Mouse (Mus musculus) MEL (cell line): ENCODE data around the gene Dock9. TPM values are rescaled to one million over a fixed set of nuclear protein-coding genes. Genes with fewer than 3 reads are reported as not detected.

ENCODE experiments used
- DNase-seq: peaks from one replicate; pipeline ENCODE4 v3.0.0; 2011; ENCODE audit warnings: low read depth, low spot score
- H3K27ac ChIP-seq: 2 replicates; pipeline ENCODE4 v1.5.1; 2012; ENCODE audit warnings: low read depth, mild to moderate bottlenecking, control low read depth, low read length, moderate library complexity; ENCODE audit not compliant: control insufficient read depth
- H3K27me3 ChIP-seq, 2 experiments: fragments of 150-350 bp in 1 of 2; sonication (generic) in 1 of 2; 2 replicates each; pipeline ENCODE4 v1.6.1; 2012; ENCODE audit warnings: low read length in 2 of 2, mild to moderate bottlenecking in 2 of 2, improper control_type of control experiment in 1 of 2, moderate library complexity in 1 of 2; ENCODE audit not compliant: insufficient read depth in 2 of 2, control insufficient read depth in 1 of 2
- H3K36me3 ChIP-seq, 2 experiments: 2 replicates each; pipeline ENCODE4 v1.6.1; 2012 to 2014; ENCODE audit warnings: low read length in 2 of 2, improper control_type of control experiment in 1 of 2, inconsistent platforms in 1 of 2, mild to moderate bottlenecking in 1 of 2; ENCODE audit not compliant: insufficient read depth in 2 of 2, control insufficient read depth in 1 of 2
- H3K4me1 ChIP-seq, 2 experiments: fragments of 150-350 bp in 1 of 2; sonication (generic) in 1 of 2; 2 replicates each; pipeline ENCODE4 v1.6.1; 2012; ENCODE audit warnings: low read length in 2 of 2, improper control_type of control experiment in 1 of 2, mild to moderate bottlenecking in 1 of 2; ENCODE audit not compliant: insufficient read depth in 2 of 2, control insufficient read depth in 1 of 2
- H3K4me3 ChIP-seq, 2 experiments: fragments of 150-350 bp in 1 of 2; sonication (generic) in 1 of 2; 2 replicates each; pipeline ENCODE4 v1.5.1; 2012; ENCODE audit warnings: low read depth in 2 of 2, low read length in 2 of 2, mild to moderate bottlenecking in 2 of 2, moderate library complexity in 2 of 2, control low read depth in 1 of 2, improper control_type of control experiment in 1 of 2; ENCODE audit not compliant: control insufficient read depth in 1 of 2, insufficient read depth in 1 of 2
- H3K79me2 ChIP-seq: 2 replicates; pipeline ENCODE4 v1.6.1; 2012; ENCODE audit warnings: mild to moderate bottlenecking, low read length, moderate library complexity; ENCODE audit not compliant: control insufficient read depth, poor library complexity, insufficient read depth
- H3K9ac ChIP-seq: 2 replicates; pipeline ENCODE4 v1.6.1; 2012; ENCODE audit warnings: low read depth, mild to moderate bottlenecking, control low read depth, low read length, moderate library complexity; ENCODE audit not compliant: control insufficient read depth, poor library complexity, severe bottlenecking
- H3K9me3 ChIP-seq: fragments of 150-350 bp; sonication (generic); replicated peaks from 2 replicates; pipeline ENCODE4 v1.6.1; 2012; ENCODE audit warnings: mild to moderate bottlenecking, low read length, improper control_type of control experiment, moderate library complexity; ENCODE audit not compliant: insufficient read depth
- BHLHE40 ChIP-seq: IDR thresholded peaks from 2 replicates; pipeline ENCODE4 v1.6.1; 2012; ENCODE audit warnings: low read depth, mild to moderate bottlenecking, inconsistent platforms, low read length, improper control_type of control experiment, borderline replicate concordance
- CHD2 ChIP-seq: IDR thresholded peaks from 2 replicates; pipeline ENCODE4 v1.6.1; 2011; ENCODE audit warnings: low read length, improper control_type of control experiment
- CTCF ChIP-seq, 3 experiments: IDR thresholded peaks in 2 of 3; conservative IDR thresholded peaks in 1 of 3; 2 replicates each; pipeline ENCODE4 v1.5.1; 2011 to 2012; ENCODE audit warnings: low read length in 3 of 3, low read depth in 2 of 3, mild to moderate bottlenecking in 2 of 3, improper control_type of control experiment in 1 of 3, inconsistent platforms in 1 of 3, mixed read lengths in 1 of 3, moderate library complexity in 1 of 3; ENCODE audit not compliant: control insufficient read depth in 1 of 3, insufficient read depth in 1 of 3, poor library complexity in 1 of 3, severe bottlenecking in 1 of 3
- E2F4 ChIP-seq: IDR thresholded peaks from 2 replicates; pipeline ENCODE4 v1.6.1; 2011; ENCODE audit warnings: low read depth, low read length, improper control_type of control experiment, borderline replicate concordance
- ELF1 ChIP-seq: IDR thresholded peaks from 2 replicates; pipeline ENCODE4 v1.6.1; 2014; ENCODE audit warnings: low read depth, mild to moderate bottlenecking, inconsistent platforms, low read length, improper control_type of control experiment, moderate library complexity
- JUND ChIP-seq: IDR thresholded peaks from 2 replicates; pipeline ENCODE4 v1.6.1; 2011; ENCODE audit warnings: low read depth, mild to moderate bottlenecking, improper control_type of control experiment, low read length
- MAFK ChIP-seq: IDR thresholded peaks from 2 replicates; pipeline ENCODE4 v1.6.1; 2011; ENCODE audit warnings: low read depth, mild to moderate bottlenecking, low read length, improper control_type of control experiment, borderline replicate concordance
- MEF2A ChIP-seq: IDR thresholded peaks from 2 replicates; pipeline ENCODE4 v1.6.1; 2014; ENCODE audit warnings: low read depth, mild to moderate bottlenecking, inconsistent platforms, low read length, improper control_type of control experiment; ENCODE audit not compliant: poor library complexity, insufficient replicate concordance, severe bottlenecking; ENCODE audit errors: extremely low read depth
- MXI1 ChIP-seq: IDR thresholded peaks from 2 replicates; pipeline ENCODE4 v1.6.1; 2011; ENCODE audit warnings: mild to moderate bottlenecking, low read depth, low read length, improper control_type of control experiment
- MYC ChIP-seq: IDR thresholded peaks from 2 replicates; pipeline ENCODE4 v1.6.1; 2011; ENCODE audit warnings: low read depth, mild to moderate bottlenecking, low read length, improper control_type of control experiment, moderate library complexity
- NELFE ChIP-seq: IDR thresholded peaks from 2 replicates; pipeline ENCODE4 v1.6.1; 2011; ENCODE audit warnings: low read depth, low read length, improper control_type of control experiment
- NRF1 ChIP-seq: IDR thresholded peaks from 2 replicates; pipeline ENCODE4 v1.6.1; 2014; ENCODE audit warnings: low read depth, mild to moderate bottlenecking, inconsistent platforms, low read length, improper control_type of control experiment, moderate library complexity; ENCODE audit not compliant: poor library complexity, insufficient read depth, severe bottlenecking
- POLR2A ChIP-seq, 2 experiments: IDR thresholded peaks; 2 replicates each; pipeline ENCODE4 v1.6.1; 2011 to 2012; ENCODE audit warnings: low read length in 2 of 2, mild to moderate bottlenecking in 2 of 2, control low read depth in 1 of 2, improper control_type of control experiment in 1 of 2, low read depth in 1 of 2, moderate library complexity in 1 of 2; ENCODE audit not compliant: control insufficient read depth in 1 of 2, insufficient read depth in 1 of 2, poor library complexity in 1 of 2
- POLR2AphosphoS5 ChIP-seq: IDR thresholded peaks from 2 replicates; pipeline ENCODE4 v1.6.1; 2012; ENCODE audit warnings: low read depth, borderline replicate concordance, mild to moderate bottlenecking, inconsistent platforms, low read length, moderate library complexity, mixed read lengths
- RAD21 ChIP-seq: IDR thresholded peaks from 2 replicates; pipeline ENCODE4 v1.6.1; 2011; ENCODE audit warnings: mild to moderate bottlenecking, low read depth, low read length, improper control_type of control experiment
- RCOR1 ChIP-seq: IDR thresholded peaks from 2 replicates; pipeline ENCODE4 v1.6.1; 2012; ENCODE audit warnings: low read depth, mild to moderate bottlenecking, inconsistent platforms, low read length, improper control_type of control experiment
- TAL1 ChIP-seq: IDR thresholded peaks from 2 replicates; pipeline ENCODE4 v1.6.1; 2012; ENCODE audit warnings: mild to moderate bottlenecking, inconsistent platforms, low read length, moderate library complexity, mixed read lengths
- UBTF ChIP-seq: IDR thresholded peaks from 2 replicates; pipeline ENCODE4 v1.6.1; 2012; ENCODE audit warnings: low read depth, mild to moderate bottlenecking, inconsistent platforms, low read length, improper control_type of control experiment, moderate library complexity, borderline replicate concordance; ENCODE audit not compliant: insufficient read depth
- USF1 ChIP-seq: IDR thresholded peaks from 2 replicates; pipeline ENCODE4 v1.6.1; 2014; ENCODE audit warnings: low read depth, mild to moderate bottlenecking, inconsistent platforms, low read length, improper control_type of control experiment, moderate library complexity
- ZNF384 ChIP-seq: IDR thresholded peaks from 2 replicates; pipeline ENCODE4 v1.6.1; 2012; ENCODE audit warnings: low read depth, mild to moderate bottlenecking, inconsistent platforms, low read length, improper control_type of control experiment
- polyA plus RNA-seq, 2 experiments: library from polyadenylated mRNA; stranded (reverse) in 1 of 2; unstranded in 1 of 2; fragments of >175 nt in 1 of 2; fragments of >200 nt in 1 of 2; gene quantifications; 2 replicates each; pipeline versions ENCODE4 v1.2.1 to v1.2.4; 2012; ENCODE audit warnings: low replicate concordance in 2 of 2, low read depth in 1 of 2; ENCODE audit not compliant: insufficient read length in 2 of 2, insufficient read depth in 1 of 2, missing spikeins in 1 of 2
- total RNA-seq: library from RNA; depleted of rRNA; stranded (reverse); fragments of 300-350 nt; gene quantifications from 2 replicates; pipeline ENCODE4 v1.2.3, GENCODE M21; 2012

Gene Dock9
- total and polyA plus RNA-seq, 3 experiments = 6.3 to 9.4 TPM; not detected in 1

DNA sequence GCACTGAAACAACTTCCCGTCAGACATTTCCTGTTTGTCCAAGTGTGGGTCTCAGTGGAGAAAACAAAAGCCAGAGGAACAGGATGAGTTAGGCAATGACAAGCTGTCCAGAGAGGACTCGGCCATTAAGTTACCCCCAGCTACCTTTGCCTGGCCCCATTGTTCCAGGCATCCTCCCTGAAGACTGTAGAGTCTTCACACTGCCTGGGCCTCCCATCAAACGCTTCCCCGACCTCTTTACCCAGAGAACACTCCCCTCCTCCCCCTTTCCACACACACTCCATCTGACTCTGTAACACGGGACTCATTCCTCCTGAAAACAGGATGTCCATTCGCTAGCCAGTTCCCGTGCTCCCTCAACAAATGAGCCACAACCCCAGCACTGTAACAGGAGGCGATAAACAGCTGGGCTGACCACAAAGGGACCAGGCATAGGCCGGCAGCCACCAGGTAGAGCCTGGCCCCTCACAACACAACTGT is 149.0 kb downstream of the Dock9 start:
- no peak overlapping the region for H3K27ac ChIP-seq
- no peak for DNase-seq
- H3K9ac ChIP-seq = no peak overlapping the region
- no peaks in the 10 kb centered on the region for H3K36me3 ChIP-seq
- TF ChIP-seq MYC = no peak
- no peak for TF ChIP-seq UBTF
- no peak for TF ChIP-seq USF1
- TF ChIP-seq POLR2A (IDR thresholded peaks at IDR 0.05; ENCODE audit: control insufficient read depth in 1 of 2, insufficient read depth in 1 of 2, low read depth in 1 of 2, low read length in 2 of 2, poor library complexity in 1 of 2) = no peak
- no peak for TF ChIP-seq RCOR1
- TF ChIP-seq RAD21 = no peak
- TF ChIP-seq NRF1 = no peak
- TF ChIP-seq BHLHE40 = no peak
- no peak for TF ChIP-seq MXI1
- TF ChIP-seq ELF1 = no peak
- TF ChIP-seq TAL1 = no peak
- TF ChIP-seq MAFK = no peak
- no peak for TF ChIP-seq CHD2
- TF ChIP-seq POLR2AphosphoS5 = no peak
- TF ChIP-seq, all 39 proteins: peak for 0
- H3K79me2 ChIP-seq = no peaks in the 10 kb centered on the region
- H3K4me3 ChIP-seq = no peak overlapping the region
- H3K9me3 ChIP-seq = no peaks in the 10 kb centered on the region
- no peaks in the 10 kb centered on the region for H3K4me1 ChIP-seq
- H3K27me3 ChIP-seq = no peaks in the 10 kb centered on the region

DNA sequence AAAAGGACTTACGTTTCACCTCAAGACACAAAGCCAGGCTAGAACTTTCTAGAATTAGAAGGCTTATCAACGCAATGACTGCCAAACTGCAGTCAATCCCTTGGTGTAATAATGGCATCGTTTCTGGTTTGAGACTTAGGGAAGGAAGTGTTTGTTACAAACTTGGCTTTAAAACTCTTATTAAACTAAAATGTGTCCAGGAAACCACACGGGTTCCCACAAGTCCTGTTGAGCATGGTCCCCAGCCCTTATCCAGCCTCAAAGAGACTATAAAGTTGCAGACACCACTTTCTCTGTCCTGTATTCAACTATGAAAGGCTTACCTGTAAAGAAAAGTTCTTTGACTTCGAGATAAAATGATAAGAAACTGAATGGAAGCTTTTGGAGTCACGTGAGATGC is 149.9 kb downstream of the Dock9 start:
- TF ChIP-seq ZNF384 (no peak), JUND (no peak), CTCF (IDR thresholded peaks at IDR 0.05 in 2 of 3, conservative IDR thresholded peaks at IDR 0.05 in 1 of 3; ENCODE audit: control insufficient read depth in 1 of 3, insufficient read depth in 1 of 3, low read depth in 2 of 3, low read length in 3 of 3, poor library complexity in 1 of 3, severe bottlenecking in 1 of 3) (no peak), MEF2A (no peak), NELFE (no peak), UBTF (no peak), E2F4 (no peak)
- no peaks in the 10 kb centered on the region for H3K79me2 ChIP-seq
- no peaks in the 10 kb centered on the region for H3K4me1 ChIP-seq
- no peaks in the 10 kb centered on the region for H3K27me3 ChIP-seq
- no peak for DNase-seq
- H3K9me3 ChIP-seq = no peaks in the 10 kb centered on the region
- H3K4me3 ChIP-seq = no peak overlapping the region
- no peak overlapping the region for H3K27ac ChIP-seq
- H3K9ac ChIP-seq = no peak overlapping the region
- H3K36me3 ChIP-seq = no peaks in the 10 kb centered on the region
